Mouse (Mus musculus): Measurements from ENCODE around the gene Myadm. TPM values are rescaled to one million over a fixed set of nuclear protein-coding genes. Genes with fewer than 3 reads are reported as not detected.

Myadm gene
- polyA plus RNA-seq, 1 experiment from 2014 or later: 29.4 TPM

Other genes starting within 250 kb of the Myadm start
- gene AU018091, start 119.9 kb upstream of the Myadm start, polyA plus RNA-seq (2016; fragmentation: Nextera tagmentation; extraction: Ambion mirVana): 0.25 and 0.28 TPM in 2 replicates
- gene Nlrp12, start 39.3 kb upstream of the Myadm start, polyA plus RNA-seq (2016; fragmentation: Nextera tagmentation; extraction: Ambion mirVana): not detected in 2 replicates
- gene Prkcg, start 99 bp downstream of the Myadm start, polyA plus RNA-seq (2016; fragmentation: Nextera tagmentation; extraction: Ambion mirVana): 0.06 TPM in 1 of 2 replicates, not detected in the other
- gene Cacng7, start 43.9 kb downstream of the Myadm start, polyA plus RNA-seq (2016; fragmentation: Nextera tagmentation; extraction: Ambion mirVana): 0.67 and 2.4 TPM in 2 replicates
- gene Cacng8, start 101.6 kb downstream of the Myadm start, polyA plus RNA-seq (2016; fragmentation: Nextera tagmentation; extraction: Ambion mirVana): 3.3 and 8.3 TPM in 2 replicates
- 0.26 TPM in 1 of 2 replicates, not detected in the other for gene Cacng6, start 135.1 kb downstream of the Myadm start, polyA plus RNA-seq (2016; fragmentation: Nextera tagmentation; extraction: Ambion mirVana)
- not detected in 2 replicates for gene Tarm1, start 213.5 kb downstream of the Myadm start, polyA plus RNA-seq (2016; fragmentation: Nextera tagmentation; extraction: Ambion mirVana)

Measured in limb, embryonic 10.5 days (tissue).